Mouse (Mus musculus): Measurements from ENCODE around the gene BC055324. TPM values are rescaled to one million over a fixed set of nuclear protein-coding genes. Genes with fewer than 3 reads are reported as not detected.
"Not testable (repeated sequence)": the region's sequence is repeated elsewhere in the genome, so short reads cannot be mapped to it uniquely, and the experiment has no call there.

BC055324 gene
- total RNA-seq (2014; fragmentation: Nextera tagmentation) (23.0 and 26.0 TPM in 2 replicates), total RNA-seq (2017) (26.9 and 32.6 TPM in 2 replicates)

DNA sequence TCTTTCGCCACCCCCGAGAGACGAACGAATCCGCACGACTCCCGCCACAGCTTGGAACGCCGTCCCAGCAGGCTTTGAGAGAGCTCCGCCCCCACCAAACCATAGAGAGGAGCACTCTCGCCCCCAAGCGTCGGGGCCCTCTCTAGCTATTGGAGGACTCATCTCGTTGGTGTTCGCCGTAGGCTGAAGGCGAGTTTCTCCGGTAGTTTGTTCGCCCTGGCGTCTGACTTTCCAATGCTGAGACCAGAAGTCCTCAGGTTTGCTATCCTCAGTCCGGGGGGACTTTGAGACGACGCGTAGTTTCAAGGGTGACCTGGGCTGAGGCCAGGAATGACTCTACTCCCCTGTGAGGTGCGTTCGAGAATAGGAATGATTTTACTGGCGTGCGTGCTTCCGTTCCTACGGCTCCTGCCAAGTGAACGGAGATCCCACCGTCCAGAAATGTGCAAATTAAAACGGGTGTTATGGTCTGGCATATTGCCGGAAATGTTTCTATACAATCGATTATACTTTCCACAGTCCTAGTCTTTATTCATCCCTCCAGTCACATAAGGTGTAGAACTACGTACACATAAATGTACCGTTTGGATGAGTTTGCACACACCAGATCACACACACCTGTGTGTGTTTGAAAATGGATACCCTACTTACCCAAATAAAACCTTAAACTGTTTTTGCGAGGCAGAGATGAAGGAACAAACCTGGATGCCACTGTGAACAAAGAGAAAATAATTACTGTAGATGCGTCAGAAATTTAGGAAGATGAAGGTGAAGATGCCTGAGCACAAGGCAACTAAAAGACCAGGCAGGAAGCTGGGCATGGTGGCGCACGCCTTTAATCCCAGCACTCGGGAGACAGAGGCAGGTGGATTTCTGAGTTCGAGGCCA is at the start of gene BC055324, which contains the start of gene Mettl18:
Gene BC055324 (minus strand): TSS at position 76 of the 888 bp plus-strand sequence.
Gene Mettl18 (plus strand): TSS at position 169 of the 888 bp plus-strand sequence.
- peak; percentile 91 for ATAC-seq (replicated peaks; ENCODE audit: low FRiP score, low TSS enrichment, poor library complexity, severe bottlenecking)

DNA sequence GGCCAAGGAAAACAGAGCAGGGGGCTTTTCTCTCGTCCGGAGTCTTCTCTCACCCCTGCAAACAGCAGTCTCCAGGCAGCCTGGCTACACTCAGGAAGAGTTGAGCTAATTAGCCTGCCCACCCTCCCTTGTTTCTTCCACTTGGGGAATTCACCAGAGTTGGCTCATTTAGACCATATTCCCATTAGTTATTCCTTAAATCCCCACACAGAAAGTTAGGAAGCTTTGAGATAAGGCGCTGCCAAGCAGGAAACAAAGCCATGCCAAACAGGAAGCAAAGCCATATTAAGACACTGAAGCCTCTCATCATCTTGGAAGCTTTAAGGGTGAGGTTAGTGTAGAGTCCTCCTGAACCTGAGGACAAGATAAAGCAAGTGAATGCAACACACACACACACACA is 49.0 kb upstream of the BC055324 start:
- no peak for ATAC-seq (replicated peaks; ENCODE audit: low FRiP score, low TSS enrichment, poor library complexity, severe bottlenecking)

DNA sequence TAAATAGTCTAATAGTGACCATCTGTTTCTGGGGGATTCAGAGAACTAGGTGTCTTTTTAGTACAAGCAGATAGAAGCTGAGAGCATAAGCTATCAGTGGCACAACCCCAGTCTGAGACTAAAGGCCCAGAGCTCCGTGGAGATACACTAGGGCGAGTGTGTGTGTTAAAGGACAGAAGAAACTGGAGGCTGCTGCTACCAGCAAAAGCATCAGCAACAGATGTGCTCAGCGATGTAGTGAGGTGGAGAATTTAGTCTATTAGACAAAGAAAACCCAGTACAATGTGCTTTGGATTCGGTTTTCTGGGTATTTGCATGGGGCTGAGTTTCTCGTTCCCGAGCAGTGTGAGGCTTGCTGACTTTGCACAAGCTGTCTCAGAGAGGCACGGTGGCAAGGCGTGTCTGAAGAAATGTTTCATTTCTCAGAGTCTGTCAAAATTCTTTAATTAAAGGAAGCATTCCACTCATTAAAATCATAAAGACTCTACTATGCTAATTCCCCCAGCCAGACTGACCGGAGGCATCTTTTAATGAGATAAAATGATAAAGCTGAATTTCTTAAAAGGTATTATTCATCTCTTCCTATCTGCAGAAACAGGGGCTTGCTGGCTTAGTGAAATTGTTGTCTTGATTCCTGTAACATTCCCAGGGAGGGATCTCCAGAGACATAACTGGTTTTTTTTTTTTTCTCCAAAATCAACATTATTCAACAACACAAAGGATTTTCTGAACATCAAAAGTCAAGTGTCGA is 46.0 kb upstream of the BC055324 start:
- no peak for ATAC-seq (replicated peaks; ENCODE audit: low FRiP score, low TSS enrichment, poor library complexity, severe bottlenecking)

DNA sequence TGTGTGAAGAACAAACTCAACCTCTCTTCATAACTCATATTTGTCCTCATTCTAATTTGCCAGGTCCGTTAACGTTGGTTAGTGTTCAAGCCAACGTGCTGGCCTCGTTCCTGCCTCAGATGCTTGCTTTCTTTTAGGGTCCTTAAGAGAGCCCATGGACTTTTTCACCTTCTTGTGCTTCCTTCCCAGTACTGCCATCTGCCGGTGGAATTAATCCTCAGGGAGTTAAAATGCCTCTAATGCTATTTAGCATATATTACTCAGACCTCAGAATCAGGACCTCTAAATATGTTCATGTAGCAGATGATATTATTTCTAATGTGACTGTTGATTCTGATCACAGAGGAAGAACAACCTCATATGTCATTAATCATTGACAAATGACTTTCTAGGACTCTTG is 32.8 kb upstream of the BC055324 start:
- 0 out of 2 replicates have a peak, but pooled peaks have one; percentile 57 for ATAC-seq (replicated peaks; ENCODE audit: low FRiP score, low TSS enrichment, poor library complexity, severe bottlenecking)

DNA sequence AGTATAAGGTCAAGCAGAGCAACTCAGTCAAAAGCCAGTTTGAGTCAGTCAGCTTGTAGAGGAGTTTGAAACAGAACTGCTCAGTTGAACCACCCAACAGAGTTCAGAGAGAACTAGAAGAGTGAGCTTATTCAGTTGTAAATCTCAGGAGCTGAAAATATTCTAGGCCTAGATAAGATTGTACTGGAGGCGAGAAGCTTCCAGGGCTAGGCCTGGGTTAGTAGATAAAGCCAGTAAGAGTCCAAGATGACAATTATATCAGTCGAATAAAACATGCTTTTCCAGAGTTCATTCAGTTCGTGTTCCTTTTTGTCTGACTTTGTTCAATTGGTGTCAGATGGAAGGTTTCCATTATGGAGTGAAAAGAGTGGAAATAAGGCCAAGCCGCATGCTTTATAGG is 31.1 kb upstream of the BC055324 start:
- ATAC-seq (replicated peaks; ENCODE audit: low FRiP score, low TSS enrichment, poor library complexity, severe bottlenecking) = peak; percentile 52; the same call in 1 of the 2 replicates

DNA sequence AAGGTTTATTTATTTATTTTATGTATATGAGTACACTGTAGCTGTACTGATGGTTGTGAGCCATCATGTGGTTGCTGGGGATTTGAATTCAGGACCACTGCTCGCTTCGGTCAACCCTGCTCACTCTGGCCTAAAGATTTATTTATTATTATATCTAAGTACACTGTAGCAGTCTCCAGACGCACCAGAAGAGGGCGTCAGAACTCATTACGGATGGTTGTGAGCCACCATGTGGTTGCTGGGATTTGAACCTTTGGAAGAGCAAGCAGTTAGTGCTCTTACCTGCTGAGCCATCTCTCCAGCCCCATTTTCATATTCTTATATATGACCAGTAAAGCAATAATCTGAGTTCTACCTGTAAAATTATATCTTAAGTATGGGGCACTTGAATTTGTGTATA is 27.5 kb upstream of the BC055324 start:
- ATAC-seq (replicated peaks; ENCODE audit: low FRiP score, low TSS enrichment, poor library complexity, severe bottlenecking) = not testable (repeated sequence)

DNA sequence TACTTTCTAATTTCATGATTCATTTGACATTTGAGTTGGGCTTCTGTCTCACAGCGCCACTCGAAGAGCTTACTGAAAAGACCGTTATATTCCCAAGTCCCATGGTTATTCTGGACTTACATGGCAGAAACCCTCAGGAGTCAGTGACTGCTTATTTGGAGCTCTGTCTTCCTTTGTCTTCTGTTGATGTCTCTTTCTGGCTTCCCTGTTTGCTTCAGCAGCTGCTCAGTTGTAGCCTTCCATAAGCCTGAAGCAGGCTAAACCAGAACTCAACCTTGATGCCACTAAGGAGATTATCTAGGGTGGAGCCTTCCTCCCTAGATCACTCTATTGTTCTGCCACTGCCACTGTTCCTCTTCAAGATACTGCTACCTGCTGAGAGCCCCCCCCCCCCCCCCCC is 26.1 kb upstream of the BC055324 start:
- not testable (repeated sequence) for ATAC-seq (replicated peaks; ENCODE audit: low FRiP score, low TSS enrichment, poor library complexity, severe bottlenecking)

DNA sequence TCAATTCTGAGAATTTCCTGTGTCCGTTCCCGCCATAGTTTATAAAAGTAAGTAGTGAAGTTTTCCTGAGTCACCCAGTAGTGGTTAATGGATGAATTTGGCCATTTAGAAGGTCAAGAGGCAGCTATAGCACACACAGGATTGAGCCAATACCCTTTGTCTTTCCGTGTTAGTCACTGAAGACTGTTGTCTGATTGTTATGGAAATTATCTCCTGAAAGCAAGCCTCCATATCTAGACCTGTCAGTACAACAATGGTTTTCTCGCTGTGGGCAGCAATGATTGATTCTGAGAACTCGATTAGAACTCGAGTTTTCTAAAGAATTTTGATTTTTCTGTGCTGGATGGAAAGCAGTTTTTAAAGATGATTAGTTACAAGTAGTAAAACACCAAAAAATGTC is 25.2 kb upstream of the BC055324 start:
- ATAC-seq (replicated peaks; ENCODE audit: low FRiP score, low TSS enrichment, poor library complexity, severe bottlenecking) = no peak

DNA sequence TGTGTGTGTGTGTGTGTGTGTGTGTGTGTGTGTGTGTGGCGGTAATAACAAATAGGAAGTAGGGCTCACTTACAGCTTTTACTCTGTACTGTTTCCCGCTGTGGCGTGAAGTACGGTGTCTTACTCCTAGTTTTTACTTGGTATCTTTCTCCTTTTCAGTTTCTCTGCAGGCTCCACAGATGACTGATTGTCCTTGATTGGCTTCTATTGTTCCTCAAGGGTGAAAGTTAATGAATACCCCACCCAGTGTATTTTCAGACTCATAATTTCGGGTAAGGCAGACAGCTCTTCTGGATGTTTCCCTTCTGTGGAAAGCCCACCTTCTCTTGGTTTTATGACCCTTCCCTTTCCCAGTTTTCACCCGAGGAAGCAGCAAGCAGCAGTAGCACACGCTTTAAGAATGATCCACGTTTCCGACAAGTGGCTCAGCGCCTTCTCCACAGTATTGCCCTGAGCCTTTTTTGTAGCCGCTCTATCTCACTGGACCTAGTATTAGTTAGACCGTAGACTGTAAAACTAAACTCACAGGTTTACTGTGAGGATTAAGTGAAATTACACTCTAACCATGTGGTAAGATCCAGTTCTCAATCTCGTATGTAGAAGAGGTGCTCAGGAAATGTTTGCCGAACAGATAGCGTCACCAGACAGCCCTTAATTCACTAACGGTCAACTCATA is 23.8 kb upstream of the BC055324 start:
- no peak for ATAC-seq (replicated peaks; ENCODE audit: low FRiP score, low TSS enrichment, poor library complexity, severe bottlenecking)

DNA sequence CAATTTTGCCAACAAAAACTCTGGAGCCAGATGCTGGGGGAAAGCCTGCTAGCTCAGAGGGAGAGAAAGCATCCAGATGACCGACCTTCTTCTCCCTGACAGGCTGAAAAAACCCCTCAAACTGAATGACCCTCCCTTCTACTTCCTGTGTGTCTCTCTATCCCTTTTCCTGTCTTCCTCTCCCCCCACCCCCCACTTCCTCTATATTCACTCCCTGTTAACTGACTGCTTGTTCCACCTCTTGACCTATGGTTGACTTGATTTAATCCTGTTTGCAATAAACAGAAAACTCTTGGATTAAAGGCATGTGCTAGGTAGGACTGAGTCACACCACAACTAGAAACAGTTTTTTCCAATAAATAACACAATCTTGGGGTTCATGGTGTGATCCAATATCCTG is 20.0 kb upstream of the BC055324 start:
- no peak for ATAC-seq (replicated peaks; ENCODE audit: low FRiP score, low TSS enrichment, poor library complexity, severe bottlenecking)

DNA sequence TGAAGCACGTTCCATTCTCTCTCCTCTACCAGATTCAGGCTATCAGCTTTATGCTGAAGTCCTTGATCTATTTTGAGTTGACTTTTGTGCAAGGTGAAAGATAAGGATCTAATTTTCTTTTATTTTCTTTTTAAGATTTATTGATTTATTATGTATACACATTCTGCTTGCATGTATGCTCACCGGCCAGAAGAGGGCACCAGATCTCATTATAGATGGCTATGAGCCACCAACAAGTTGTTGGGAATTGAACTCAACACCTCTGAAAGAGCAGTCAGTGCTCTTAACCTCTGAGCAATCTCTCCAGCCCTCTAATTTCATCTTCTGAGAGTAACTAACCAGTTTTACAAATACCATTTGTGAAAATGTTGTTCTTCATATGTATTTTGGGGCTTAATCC is 14.6 kb upstream of the BC055324 start:
- 0 out of 2 replicates have a peak, but pooled peaks have one; percentile 57 for ATAC-seq (replicated peaks; ENCODE audit: low FRiP score, low TSS enrichment, poor library complexity, severe bottlenecking)

DNA sequence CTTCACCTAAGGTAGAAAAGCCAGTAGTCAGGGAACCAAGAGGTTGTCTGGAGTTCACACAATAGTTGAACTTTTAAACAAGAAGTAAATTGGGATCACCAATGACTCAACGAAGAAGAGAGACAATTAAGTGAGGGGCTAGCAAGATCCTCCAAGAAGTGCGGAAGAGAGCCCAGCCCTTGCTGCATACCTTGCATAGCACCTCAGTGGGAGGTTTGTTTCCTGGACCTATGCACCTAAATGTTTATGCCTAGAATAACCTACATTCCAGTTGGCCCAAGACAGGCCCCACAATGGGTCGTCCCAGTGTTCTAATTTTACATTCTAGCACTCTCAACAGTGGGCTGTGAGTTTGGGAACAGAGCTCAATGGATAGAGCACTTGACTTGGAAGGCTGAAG is 9.7 kb upstream of the BC055324 start:
- ATAC-seq (replicated peaks; ENCODE audit: low FRiP score, low TSS enrichment, poor library complexity, severe bottlenecking) = no peak

DNA sequence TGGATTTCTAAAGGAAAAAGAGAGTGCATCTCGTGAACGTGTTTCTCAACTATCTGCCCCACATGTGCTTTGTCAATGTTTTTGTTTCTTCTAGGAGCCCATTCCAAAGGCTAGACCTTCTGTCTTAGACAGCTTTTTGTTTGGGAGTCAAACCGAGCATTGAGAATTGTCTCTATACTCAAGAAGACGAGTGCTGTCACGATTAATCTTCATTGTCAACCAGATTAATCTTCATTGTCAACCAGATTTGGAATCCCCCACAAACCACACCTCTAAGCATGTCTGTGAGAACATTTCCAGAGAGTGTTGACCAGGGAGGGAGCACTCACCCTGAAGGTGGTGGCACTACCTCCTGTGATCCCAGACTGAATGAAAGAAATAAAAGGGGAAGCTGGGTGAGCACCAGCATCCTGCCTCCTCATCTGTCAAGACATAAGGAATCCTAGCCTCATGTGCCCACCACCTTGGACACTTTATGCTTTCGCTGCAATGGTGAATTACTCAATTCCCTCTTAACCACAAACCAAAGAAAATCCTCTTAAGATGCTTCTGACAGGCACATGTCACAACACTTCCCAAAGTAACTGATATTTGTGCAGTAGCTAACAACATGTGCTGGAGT is 7.3 kb upstream of the BC055324 start:
- no peak for ATAC-seq (replicated peaks; ENCODE audit: low FRiP score, low TSS enrichment, poor library complexity, severe bottlenecking)

DNA sequence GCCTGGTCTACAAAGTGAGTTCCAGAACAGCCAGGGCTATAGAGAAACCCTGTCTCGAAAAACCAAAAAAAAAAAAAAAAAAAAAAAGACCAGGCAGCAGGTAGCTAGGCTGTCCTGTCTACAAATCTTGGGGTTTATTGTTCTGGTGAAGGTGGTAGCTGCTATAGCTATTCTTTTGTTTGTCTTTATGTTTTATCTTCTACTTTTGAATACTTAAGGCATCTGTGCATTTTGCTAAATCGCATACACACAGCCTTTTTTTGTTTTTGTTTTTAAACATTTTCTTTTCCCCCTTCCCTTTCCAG is 965 bp upstream of the BC055324 start:
- ATAC-seq (replicated peaks; ENCODE audit: low FRiP score, low TSS enrichment, poor library complexity, severe bottlenecking) = no peak

DNA sequence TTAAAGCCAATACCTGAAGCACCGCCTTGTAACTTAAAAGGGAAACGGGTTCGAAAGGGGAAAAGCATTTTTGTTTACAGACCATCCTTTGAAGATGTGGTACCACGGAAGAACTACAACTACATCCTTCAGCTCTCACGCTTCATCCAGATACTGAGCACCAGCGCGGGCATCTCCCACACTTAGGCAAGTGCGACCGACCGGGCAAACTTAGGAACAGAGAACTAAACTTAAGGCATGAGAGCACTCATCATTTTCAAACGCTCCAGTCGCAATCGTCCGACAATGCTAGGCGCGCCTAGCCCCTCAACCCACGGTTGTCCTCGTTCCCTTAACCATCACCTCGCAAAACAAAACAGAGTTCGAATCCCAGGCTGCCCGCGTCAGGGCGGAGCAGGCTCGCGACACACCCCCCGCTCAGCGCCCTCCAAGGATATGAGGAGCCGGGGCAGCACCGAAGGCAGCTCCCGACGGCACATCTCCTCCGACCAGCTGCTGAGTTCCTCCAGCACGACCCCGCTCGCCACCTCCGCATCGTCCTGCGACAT is 349 bp downstream of the BC055324 start:
- peak; percentile 82 for ATAC-seq (replicated peaks; ENCODE audit: low FRiP score, low TSS enrichment, poor library complexity, severe bottlenecking)

DNA sequence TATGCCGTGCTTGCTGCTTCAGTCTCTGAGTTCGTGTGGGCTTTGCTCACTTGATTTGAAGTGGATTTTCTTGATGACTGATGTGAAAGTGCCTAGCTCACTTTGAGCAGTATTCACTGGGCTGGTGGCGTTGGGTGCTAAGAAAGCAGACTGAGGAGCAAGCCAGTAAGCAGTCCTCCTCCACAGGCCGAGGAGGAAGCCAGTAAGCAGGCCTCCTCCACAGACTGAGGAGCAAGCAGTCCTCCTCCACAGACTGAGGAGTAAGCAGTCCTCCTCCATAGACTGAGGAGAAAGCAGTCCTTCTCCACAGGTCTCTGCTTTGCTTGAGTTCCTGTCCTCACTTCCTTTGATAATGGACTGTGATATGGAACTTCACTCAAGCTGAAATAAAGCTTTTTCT is 2.2 kb downstream of the BC055324 start:
- ATAC-seq (replicated peaks; ENCODE audit: low FRiP score, low TSS enrichment, poor library complexity, severe bottlenecking) = no peak

DNA sequence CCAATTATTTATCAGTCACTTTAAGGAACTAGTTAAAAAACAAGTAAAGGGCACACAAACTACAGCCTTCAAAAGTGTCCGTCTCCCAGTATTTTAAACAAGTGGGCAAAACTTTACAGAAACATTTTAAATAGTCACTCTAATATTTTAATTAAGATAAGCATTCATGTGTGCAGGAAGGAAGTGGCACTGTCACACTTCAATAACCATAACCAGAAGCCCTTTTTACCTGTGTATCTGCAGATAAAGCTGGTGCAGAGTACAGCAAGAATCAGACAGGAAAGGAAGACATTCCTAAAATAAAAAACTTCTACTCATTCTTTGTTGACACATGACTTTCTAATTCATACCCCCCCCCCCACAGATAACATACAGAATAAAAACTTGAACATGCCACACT is 18.1 kb downstream of the BC055324 start:
- no peak for ATAC-seq (replicated peaks; ENCODE audit: low FRiP score, low TSS enrichment, poor library complexity, severe bottlenecking)

DNA sequence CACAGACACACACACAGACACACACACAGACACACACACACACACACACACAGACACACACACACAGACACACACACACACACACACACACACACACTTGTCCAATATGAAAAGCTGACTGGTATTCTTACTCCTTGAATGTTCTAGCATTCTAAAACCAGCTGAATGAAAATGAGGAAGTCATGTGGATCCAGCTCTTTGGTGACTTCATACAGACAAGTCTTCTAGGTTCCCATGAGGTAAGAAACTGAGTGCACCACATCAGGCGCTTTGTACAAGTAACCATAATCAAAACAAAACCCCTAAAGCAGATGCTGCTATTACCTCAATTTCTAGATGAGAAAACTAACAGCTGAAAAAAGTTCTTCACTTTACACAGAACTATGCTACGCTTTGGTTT is 19.5 kb downstream of the BC055324 start:
- no peak for ATAC-seq (replicated peaks; ENCODE audit: low FRiP score, low TSS enrichment, poor library complexity, severe bottlenecking)

DNA sequence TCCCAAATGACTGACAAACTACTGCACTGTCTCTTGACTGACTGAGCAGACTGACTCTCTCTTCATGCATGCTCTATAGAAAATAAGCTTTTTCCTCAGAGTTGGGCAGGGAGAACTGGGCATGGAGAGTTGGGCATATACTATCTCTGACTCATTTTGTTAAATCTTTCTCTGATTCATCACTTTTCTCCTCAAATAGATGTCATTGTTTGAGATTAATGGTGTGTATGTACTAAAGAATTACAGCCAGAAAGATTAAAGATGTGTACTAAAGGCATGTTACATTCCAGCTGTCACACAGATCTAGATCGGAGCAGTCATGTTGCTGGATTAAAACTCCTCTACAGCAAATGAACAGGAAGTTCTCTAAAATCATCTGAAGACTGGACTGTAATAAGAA is 20.1 kb downstream of the BC055324 start:
- no peak for ATAC-seq (replicated peaks; ENCODE audit: low FRiP score, low TSS enrichment, poor library complexity, severe bottlenecking)

Measured in megakaryocyte-erythroid progenitor cell, adult 5-6 weeks (primary cell).